Mouse (Mus musculus): ENCODE results near the gene Pnpla7.
"Not testable (repeated sequence)": the region's sequence is repeated elsewhere in the genome, so short reads cannot be mapped to it uniquely, and the experiment has no call there.

Pnpla7 gene

GRCm38 (mm10) chr2:24975704-24976297 is at the start of gene Pnpla7:
Pnpla7 (plus strand) TSS chr2:24976033.
- DNase-seq (ENCODE audit: low read depth, low spot score): peak; percentile 44

- no peak for DNase-seq (ENCODE audit: low read depth, low spot score)
These were observed 49.4 kb upstream of the Pnpla7 start for GRCm38 (mm10) chr2:24926345-24926964.

- DNase-seq (ENCODE audit: low read depth, low spot score): no peak
These were observed 48.9 kb upstream of the Pnpla7 start for GRCm38 (mm10) chr2:24926965-24927358.

- DNase-seq (ENCODE audit: low read depth, low spot score): no peak
These were observed 47.9 kb upstream of the Pnpla7 start for GRCm38 (mm10) chr2:24927810-24928479.

GRCm38 (mm10) chr2:24929119-24929518 is 46.7 kb upstream of the Pnpla7 start:
- no peak for DNase-seq (ENCODE audit: low read depth, low spot score)

GRCm38 (mm10) chr2:24929593-24929992 is 46.2 kb upstream of the Pnpla7 start:
- no peak for DNase-seq (ENCODE audit: low read depth, low spot score)

GRCm38 (mm10) chr2:24934441-24934963 is 41.3 kb upstream of the Pnpla7 start:
- no peak for DNase-seq (ENCODE audit: low read depth, low spot score)

- DNase-seq (ENCODE audit: low read depth, low spot score): peak; percentile 91
These were observed 40.6 kb upstream of the Pnpla7 start, which contains the start of gene Arrdc1 for GRCm38 (mm10) chr2:24935057-24935796. Arrdc1 (minus strand) TSS chr2:24935252.

GRCm38 (mm10) chr2:24942092-24942491 is 33.7 kb upstream of the Pnpla7 start:
- no peak for DNase-seq (ENCODE audit: low read depth, low spot score)

- DNase-seq (ENCODE audit: low read depth, low spot score): not testable (repeated sequence)
These were observed 31.5 kb upstream of the Pnpla7 start for GRCm38 (mm10) chr2:24944304-24944703.

- DNase-seq (ENCODE audit: low read depth, low spot score): peak; percentile 96
These were observed 26.2 kb upstream of the Pnpla7 start, which contains the start of gene Zmynd19 for GRCm38 (mm10) chr2:24949421-24950188. Zmynd19 (plus strand) TSS chr2:24949792.

- DNase-seq (ENCODE audit: low read depth, low spot score): no peak
These were observed 25.7 kb upstream of the Pnpla7 start for GRCm38 (mm10) chr2:24950189-24950535.

- DNase-seq (ENCODE audit: low read depth, low spot score): no peak
These were observed 23.2 kb upstream of the Pnpla7 start for GRCm38 (mm10) chr2:24952537-24953055.

GRCm38 (mm10) chr2:24960910-24961309 is 14.9 kb upstream of the Pnpla7 start:
- DNase-seq (ENCODE audit: low read depth, low spot score): no peak

GRCm38 (mm10) chr2:24962304-24963000 is 13.4 kb upstream of the Pnpla7 start, which contains the start of gene Dph7:
Dph7 (plus strand) TSS chr2:24962400.
- peak; percentile 78 for DNase-seq (ENCODE audit: low read depth, low spot score)

GRCm38 (mm10) chr2:24970386-24970785 is 5.4 kb upstream of the Pnpla7 start:
- DNase-seq (ENCODE audit: low read depth, low spot score): no peak

- not testable (repeated sequence) for DNase-seq (ENCODE audit: low read depth, low spot score)
These were observed 1.4 kb upstream of the Pnpla7 start for GRCm38 (mm10) chr2:24974452-24974851.

GRCm38 (mm10) chr2:24974906-24975703 is 728 bp upstream of the Pnpla7 start, which contains the start of gene Mrpl41:
Mrpl41 (minus strand) TSS chr2:24975098.
- DNase-seq (ENCODE audit: low read depth, low spot score): peak; percentile 94

GRCm38 (mm10) chr2:24976960-24977359 is 1.1 kb downstream of the Pnpla7 start:
- no peak for DNase-seq (ENCODE audit: low read depth, low spot score)
